Mouse (Mus musculus): ENCODE measurements around the gene Nlrx1. TPM values are rescaled to one million over a fixed set of nuclear protein-coding genes. Genes with fewer than 3 reads are reported as not detected.

Nlrx1 gene
- total and polyA plus RNA-seq, 2 experiments from 2014 or later: 6.0 to 6.2 TPM

DNA sequence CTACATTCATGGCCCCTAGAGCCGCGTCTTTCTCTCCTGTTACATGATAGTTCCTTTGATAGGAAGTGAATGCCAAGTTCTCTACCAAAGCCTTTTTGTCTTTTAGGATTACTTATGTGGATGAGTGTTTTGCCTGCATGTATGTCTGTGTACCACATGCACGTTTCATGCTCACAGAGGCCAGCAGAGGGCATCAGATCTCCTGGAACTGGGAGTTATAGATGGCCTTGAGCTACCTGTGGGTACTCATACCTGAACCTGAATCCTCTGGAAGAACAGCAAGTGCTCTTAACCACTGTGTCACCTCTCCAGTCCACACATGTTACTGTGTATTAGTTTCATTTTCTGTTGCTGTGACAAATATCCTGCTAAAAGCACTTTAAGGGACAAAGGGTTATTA, 24.1 kb upstream of the Nlrx1 start:
- peaks cover 5% of the 10 kb centered on the region; the same call in 1 of the 2 replicates for H3K4me1 ChIP-seq (ENCODE audit: insufficient read depth, low read length)
- TF ChIP-seq CTCF (IDR thresholded peaks at IDR 0.05): peak; percentile 76
- no peak overlapping the region for H3K9ac ChIP-seq (replicated peaks; ENCODE audit: low read length, poor library complexity, severe bottlenecking)
- H3K9me3 ChIP-seq (ENCODE audit: low read length): no peaks in the 10 kb centered on the region
- no peak for ATAC-seq (ENCODE audit: low FRiP score)
- WGBS: 72% methylated on average over 3 of the region's 3 CpGs
- no peak overlapping the region for H3K4me2 ChIP-seq (ENCODE audit: low read depth, low read length, poor library complexity, severe bottlenecking)
- peaks cover 34% of the 10 kb centered on the region for H3K36me3 ChIP-seq (ENCODE audit: insufficient read depth, low read length)
- H3K27ac ChIP-seq (ENCODE audit: low read depth, low read length): no peak overlapping the region
- H3K4me3 ChIP-seq (ENCODE audit: low read depth, low read length): no peak overlapping the region
- peak; percentile 69 for DNase-seq (ENCODE audit: low spot score)
- no peaks in the 10 kb centered on the region for H3K27me3 ChIP-seq (ENCODE audit: insufficient read depth, low read length)

- Histone ChIP-seq H3K4me3 (ENCODE audit: low read depth, low read length) (peak overlapping the region; percentile 90), H3K4me1 (ENCODE audit: insufficient read depth, low read length) (peaks cover 8% of the 10 kb centered on the region; the same call in 1 of the 2 replicates), H3K36me3 (ENCODE audit: insufficient read depth, low read length) (peaks cover 9% of the 10 kb centered on the region; the same call in 1 of the 2 replicates), H3K27ac (ENCODE audit: low read depth, low read length) (peak overlapping the region; percentile 82; the same call in 1 of the 2 replicates), H3K9ac (replicated peaks; ENCODE audit: low read length, poor library complexity, severe bottlenecking) (peak overlapping the region; percentile 87), H3K4me2 (ENCODE audit: low read depth, low read length, poor library complexity, severe bottlenecking) (peak overlapping the region; percentile 94), H3K9me3 (ENCODE audit: low read length) (no peaks in the 10 kb centered on the region), H3K27me3 (ENCODE audit: insufficient read depth, low read length) (no peaks in the 10 kb centered on the region)
- peak; percentile 20 for DNase-seq (ENCODE audit: low spot score)
- no peak for TF ChIP-seq CTCF (IDR thresholded peaks at IDR 0.05)
- 8% methylated on average over 11 of the region's 11 CpGs for WGBS
- ATAC-seq (ENCODE audit: low FRiP score): no peak
Measured at GRCm38 (mm10) chr9:44288959-44289291, 20.5 kb upstream of the Nlrx1 start.

DNA sequence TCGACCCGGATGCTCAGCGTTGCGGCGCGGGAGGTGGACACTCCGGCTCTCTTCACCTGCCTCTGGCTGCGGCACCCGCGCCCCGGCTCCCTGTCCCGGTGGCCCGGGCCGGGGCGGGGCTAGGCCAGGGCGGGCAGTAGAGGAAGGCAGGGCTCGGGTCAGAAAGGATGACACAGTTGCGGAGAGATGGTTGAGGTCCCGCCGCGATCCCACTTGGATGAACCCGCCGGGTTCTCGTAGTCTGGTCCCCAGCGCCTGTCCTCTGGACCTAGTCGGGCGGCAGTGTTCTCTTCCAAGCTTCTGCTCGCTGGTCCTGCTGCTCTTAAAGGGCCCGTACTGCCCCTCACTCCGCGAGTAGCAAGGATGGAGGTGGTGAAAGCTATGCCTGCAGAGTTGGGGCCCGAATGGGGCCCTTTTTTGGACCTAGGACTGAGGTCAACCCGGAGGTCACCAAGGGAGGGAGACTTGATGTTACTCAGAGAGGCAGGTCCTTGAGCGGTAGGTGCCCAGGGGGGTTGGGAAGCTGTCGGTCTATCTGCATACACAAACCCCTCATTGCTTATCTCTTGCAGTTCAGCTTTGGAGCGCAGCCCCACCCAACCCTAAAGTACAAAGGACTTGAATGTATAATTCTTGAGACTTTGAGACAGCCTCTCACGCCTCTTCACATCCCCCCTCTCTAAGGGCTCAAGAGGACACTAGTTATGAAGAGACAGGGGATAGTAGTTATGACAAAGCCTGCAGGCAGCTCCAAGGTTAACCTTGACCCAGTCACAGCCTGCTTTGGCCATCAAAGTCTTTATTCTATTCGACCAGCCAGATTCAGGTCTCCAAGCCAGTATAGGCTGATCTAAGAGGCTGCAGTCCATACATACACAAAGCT, 19.9 kb upstream of the Nlrx1 start, which contains the start of gene Abcg4:
Abcg4 (minus strand) TSS at position 540 of the 883 bp plus-strand sequence.
- H3K27me3 ChIP-seq (ENCODE audit: insufficient read depth, low read length): no peaks in the 10 kb centered on the region
- H3K36me3 ChIP-seq (ENCODE audit: insufficient read depth, low read length): peaks cover 9% of the 10 kb centered on the region; the same call in 1 of the 2 replicates
- peak within 1 kb of the TSS; percentile 90 for H3K4me3 ChIP-seq (ENCODE audit: low read depth, low read length)
- WGBS: under 1% methylated on average over 38 of the region's 38 CpGs
- H3K4me1 ChIP-seq (ENCODE audit: insufficient read depth, low read length): peaks cover 8% of the 10 kb centered on the region; the same call in 1 of the 2 replicates
- DNase-seq (ENCODE audit: low spot score) (peak; percentile 65), ATAC-seq (ENCODE audit: low FRiP score) (peak; percentile 73)
- H3K9ac ChIP-seq (replicated peaks; ENCODE audit: low read length, poor library complexity, severe bottlenecking): peak within 1 kb of the TSS; percentile 87
- no peak for TF ChIP-seq CTCF (IDR thresholded peaks at IDR 0.05)
- H3K27ac ChIP-seq (ENCODE audit: low read depth, low read length): peak within 1 kb of the TSS; percentile 82
- H3K4me2 ChIP-seq (ENCODE audit: low read depth, low read length, poor library complexity, severe bottlenecking): peak within 1 kb of the TSS; percentile 94
- no peaks in the 10 kb centered on the region for H3K9me3 ChIP-seq (ENCODE audit: low read length)

GRCm38 (mm10) chr9:44287401-44288075, 19.1 kb upstream of the Nlrx1 start:
- ATAC-seq (ENCODE audit: low FRiP score) (peak; percentile 65), DNase-seq (ENCODE audit: low spot score) (peak; percentile 53)
- Histone ChIP-seq H3K4me1 (ENCODE audit: insufficient read depth, low read length) (peaks cover 8% of the 10 kb centered on the region; the same call in 1 of the 2 replicates), H3K4me3 (ENCODE audit: low read depth, low read length) (peak overlapping the region; percentile 90), H3K36me3 (ENCODE audit: insufficient read depth, low read length) (0 out of 2 replicates have a peak, but pooled peaks cover 3% of the 10 kb centered on the region), H3K9me3 (ENCODE audit: low read length) (no peaks in the 10 kb centered on the region), H3K27ac (ENCODE audit: low read depth, low read length) (peak overlapping the region; percentile 82), H3K27me3 (ENCODE audit: insufficient read depth, low read length) (no peaks in the 10 kb centered on the region), H3K9ac (replicated peaks; ENCODE audit: low read length, poor library complexity, severe bottlenecking) (peak overlapping the region; percentile 87), H3K4me2 (ENCODE audit: low read depth, low read length, poor library complexity, severe bottlenecking) (peak overlapping the region; percentile 94)
- WGBS: under 1% methylated on average over 42 of the region's 47 CpGs
- no peak for TF ChIP-seq CTCF (IDR thresholded peaks at IDR 0.05)

DNA sequence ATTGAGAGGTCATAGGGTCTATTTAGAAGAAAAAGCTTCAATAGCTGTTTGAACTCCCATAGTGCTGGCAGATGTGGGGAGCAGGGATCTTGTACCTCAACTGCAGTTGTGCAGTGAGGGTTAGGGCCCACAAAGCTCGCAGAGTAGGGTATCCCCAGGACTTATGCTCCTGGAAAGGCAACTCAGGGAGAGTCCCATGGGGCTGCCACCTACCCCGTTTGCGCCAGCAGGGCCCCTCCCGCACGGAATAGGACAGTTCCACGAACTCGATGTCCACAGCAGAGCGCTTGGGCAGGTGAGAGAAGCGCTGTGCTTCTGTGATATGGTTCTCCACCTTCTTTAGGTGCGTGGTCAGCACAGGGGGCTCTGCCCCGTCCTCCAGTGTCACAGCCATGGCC, 18.6 kb upstream of the Nlrx1 start:
- peak overlapping the region; percentile 87 for H3K9ac ChIP-seq (replicated peaks; ENCODE audit: low read length, poor library complexity, severe bottlenecking)
- ATAC-seq (ENCODE audit: low FRiP score) (0 out of 2 replicates have a peak, but pooled peaks have one; percentile 6), DNase-seq (ENCODE audit: low spot score) (no peak)
- H3K27ac ChIP-seq (ENCODE audit: low read depth, low read length): peak overlapping the region; percentile 82
- no peak for TF ChIP-seq CTCF (IDR thresholded peaks at IDR 0.05)
- 0 out of 2 replicates have a peak, but pooled peaks cover 3% of the 10 kb centered on the region for H3K36me3 ChIP-seq (ENCODE audit: insufficient read depth, low read length)
- peaks cover 8% of the 10 kb centered on the region; the same call in 1 of the 2 replicates for H3K4me1 ChIP-seq (ENCODE audit: insufficient read depth, low read length)
- H3K9me3 ChIP-seq (ENCODE audit: low read length): no peaks in the 10 kb centered on the region
- H3K27me3 ChIP-seq (ENCODE audit: insufficient read depth, low read length): no peaks in the 10 kb centered on the region
- WGBS: 5% methylated on average over 11 of the region's 11 CpGs
- H3K4me2 ChIP-seq (ENCODE audit: low read depth, low read length, poor library complexity, severe bottlenecking): peak overlapping the region; percentile 94
- peak overlapping the region; percentile 90 for H3K4me3 ChIP-seq (ENCODE audit: low read depth, low read length)

Data from midbrain, postnatal 0 days (tissue).